Mouse (Mus musculus): ENCODE results near the gene Sf1. TPM values are rescaled to one million over a fixed set of nuclear protein-coding genes. Genes with fewer than 3 reads are reported as not detected.

The Sf1 gene
- polyA plus RNA-seq, 1 experiment from 2014 or later = 209 TPM

DNA sequence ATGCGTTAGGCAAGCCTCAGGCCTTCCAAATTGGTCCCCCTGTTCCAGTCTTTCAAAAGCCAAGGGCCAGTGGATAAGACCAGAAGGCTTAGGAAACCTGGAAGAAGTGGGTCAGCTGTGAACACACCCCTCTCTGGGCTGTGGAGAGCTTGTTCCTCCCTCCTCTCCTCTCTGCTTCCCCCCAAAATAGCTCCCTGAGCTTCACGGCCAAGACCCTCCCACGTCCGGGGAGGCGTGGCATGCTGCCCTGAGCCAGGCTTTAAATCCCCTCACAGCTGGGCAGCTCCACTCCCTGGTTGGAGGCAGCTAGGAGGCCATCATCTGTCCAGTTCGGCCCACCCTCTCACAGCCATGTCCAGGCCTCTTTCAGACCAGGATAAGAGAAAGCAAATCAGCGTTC is 20.6 kb downstream of the Sf1 start, which contains the start of gene Pygm:
Gene Pygm (plus strand): TSS at position 272 of the 400 bp plus-strand sequence.
- no peak within 1 kb of the TSS for H3K4me3 ChIP-seq (ENCODE audit: low read depth, low read length)
- DNase-seq (ENCODE audit: low spot score) (peak; percentile 52), ATAC-seq (ENCODE audit: insufficient number of reproducible peaks, low FRiP score, low TSS enrichment, low read depth) (no peak)
- no peak within 1 kb of the TSS for H3K27ac ChIP-seq (replicated peaks; ENCODE audit: low read depth, low read length)
- no peaks in the 10 kb centered on the region for H3K27me3 ChIP-seq (ENCODE audit: control insufficient read depth, insufficient read depth, low read length)
- H3K4me1 ChIP-seq (ENCODE audit: control insufficient read depth, insufficient read depth, low read length) = peaks cover 15% of the 10 kb centered on the region
- H3K36me3 ChIP-seq (ENCODE audit: control insufficient read depth, insufficient read depth, low read length) = no peaks in the 10 kb centered on the region
- H3K4me2 ChIP-seq (ENCODE audit: low read depth, severe bottlenecking) = no peak within 1 kb of the TSS
- no peaks in the 10 kb centered on the region for H3K9me3 ChIP-seq (ENCODE audit: control insufficient read depth, low read length)
- H3K9ac ChIP-seq (ENCODE audit: low read length) = peak within 1 kb of the TSS; percentile 22; the same call in 1 of the 2 replicates
- 21% methylated on average over 7 of the region's 7 CpGs for WGBS

DNA sequence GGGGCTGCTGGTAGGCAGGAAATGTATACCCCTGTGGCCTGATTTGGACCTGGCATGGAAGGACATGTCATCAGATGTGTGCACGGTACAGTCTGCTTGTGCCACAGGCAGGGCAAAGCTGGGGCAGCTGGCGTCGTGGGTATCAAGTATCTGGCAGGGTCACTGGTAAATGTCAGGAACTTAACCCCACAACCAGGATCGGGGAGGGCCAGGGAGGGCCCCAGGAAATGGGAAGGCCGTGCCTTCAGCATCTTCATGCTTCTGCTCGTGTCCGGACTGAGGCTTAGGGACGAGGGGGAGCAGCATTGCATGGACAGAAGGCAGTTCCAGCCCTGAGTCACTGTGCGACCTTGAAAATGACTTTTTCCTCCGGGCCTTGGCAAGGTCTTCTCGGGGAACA is 21.5 kb downstream of the Sf1 start:
- ATAC-seq (ENCODE audit: insufficient number of reproducible peaks, low FRiP score, low TSS enrichment, low read depth) (no peak), DNase-seq (ENCODE audit: low spot score) (no peak)
- Histone ChIP-seq H3K9ac (ENCODE audit: low read length) (no peak overlapping the region), H3K36me3 (ENCODE audit: control insufficient read depth, insufficient read depth, low read length) (no peaks in the 10 kb centered on the region), H3K9me3 (ENCODE audit: control insufficient read depth, low read length) (no peaks in the 10 kb centered on the region), H3K27me3 (ENCODE audit: control insufficient read depth, insufficient read depth, low read length) (no peaks in the 10 kb centered on the region), H3K4me1 (ENCODE audit: control insufficient read depth, insufficient read depth, low read length) (peaks cover 23% of the 10 kb centered on the region), H3K27ac (replicated peaks; ENCODE audit: low read depth, low read length) (no peak overlapping the region), H3K4me3 (ENCODE audit: low read depth, low read length) (no peak overlapping the region), H3K4me2 (ENCODE audit: low read depth, severe bottlenecking) (no peak overlapping the region)
- WGBS = 82% methylated on average over 11 of the region's 11 CpGs

DNA sequence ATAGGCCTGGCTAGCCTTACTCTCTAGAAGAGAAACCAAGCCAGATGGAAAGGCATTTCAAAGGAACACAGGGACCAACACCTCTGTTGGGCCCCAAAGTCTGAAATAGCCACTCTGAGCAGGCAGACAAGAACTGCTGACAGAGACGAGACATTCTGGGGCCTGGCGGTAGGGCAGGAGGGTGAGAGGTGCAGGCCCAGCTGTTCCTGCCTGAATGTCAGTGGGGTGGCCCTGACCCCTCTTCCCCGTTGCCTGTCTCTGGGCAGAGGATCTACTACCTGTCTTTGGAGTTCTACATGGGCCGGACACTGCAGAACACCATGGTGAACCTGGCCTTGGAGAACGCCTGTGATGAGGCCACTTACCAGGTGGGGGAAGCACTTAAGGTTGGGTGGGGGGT is 21.9 kb downstream of the Sf1 start:
- no peaks in the 10 kb centered on the region for H3K27me3 ChIP-seq (ENCODE audit: control insufficient read depth, insufficient read depth, low read length)
- H3K36me3 ChIP-seq (ENCODE audit: control insufficient read depth, insufficient read depth, low read length) = no peaks in the 10 kb centered on the region
- 80% methylated on average over 5 of the region's 5 CpGs for WGBS
- H3K9me3 ChIP-seq (ENCODE audit: control insufficient read depth, low read length) = no peaks in the 10 kb centered on the region
- no peak overlapping the region for H3K27ac ChIP-seq (replicated peaks; ENCODE audit: low read depth, low read length)
- DNase-seq (ENCODE audit: low spot score) (no peak), ATAC-seq (ENCODE audit: insufficient number of reproducible peaks, low FRiP score, low TSS enrichment, low read depth) (no peak)
- no peak overlapping the region for H3K4me3 ChIP-seq (ENCODE audit: low read depth, low read length)
- H3K4me1 ChIP-seq (ENCODE audit: control insufficient read depth, insufficient read depth, low read length) = peaks cover 23% of the 10 kb centered on the region
- no peak overlapping the region for H3K9ac ChIP-seq (ENCODE audit: low read length)
- H3K4me2 ChIP-seq (ENCODE audit: low read depth, severe bottlenecking) = no peak overlapping the region

GRCm38 (mm10) chr19:6385821-6386220 is 22.3 kb downstream of the Sf1 start:
- ATAC-seq (ENCODE audit: insufficient number of reproducible peaks, low FRiP score, low TSS enrichment, low read depth) = no peak
- no peak overlapping the region for H3K4me3 ChIP-seq (ENCODE audit: low read depth, low read length)
- 78% methylated on average over 7 of the region's 7 CpGs for WGBS

GRCm38 (mm10) chr19:6386234-6386633 is 22.7 kb downstream of the Sf1 start:
- ATAC-seq (ENCODE audit: insufficient number of reproducible peaks, low FRiP score, low TSS enrichment, low read depth) (no peak), DNase-seq (ENCODE audit: low spot score) (no peak)
- H3K4me2 ChIP-seq (ENCODE audit: low read depth, severe bottlenecking) = no peak overlapping the region
- no peaks in the 10 kb centered on the region for H3K9me3 ChIP-seq (ENCODE audit: control insufficient read depth, low read length)
- H3K4me3 ChIP-seq (ENCODE audit: low read depth, low read length) = no peak overlapping the region
- peaks cover 23% of the 10 kb centered on the region for H3K4me1 ChIP-seq (ENCODE audit: control insufficient read depth, insufficient read depth, low read length)
- no peaks in the 10 kb centered on the region for H3K36me3 ChIP-seq (ENCODE audit: control insufficient read depth, insufficient read depth, low read length)
- no peak overlapping the region for H3K27ac ChIP-seq (replicated peaks; ENCODE audit: low read depth, low read length)
- no peak overlapping the region for H3K9ac ChIP-seq (ENCODE audit: low read length)
- H3K27me3 ChIP-seq (ENCODE audit: control insufficient read depth, insufficient read depth, low read length) = no peaks in the 10 kb centered on the region
- 61% methylated on average over 9 of the region's 9 CpGs for WGBS

More at GRCm38 (mm10) chr19:6385821-6386220, 22.3 kb downstream of the Sf1 start:
- peaks cover 23% of the 10 kb centered on the region for H3K4me1 ChIP-seq (ENCODE audit: control insufficient read depth, insufficient read depth, low read length)
- H3K4me2 ChIP-seq (ENCODE audit: low read depth, severe bottlenecking) = no peak overlapping the region
- DNase-seq (ENCODE audit: low spot score) = no peak
- no peaks in the 10 kb centered on the region for H3K9me3 ChIP-seq (ENCODE audit: control insufficient read depth, low read length)
- H3K36me3 ChIP-seq (ENCODE audit: control insufficient read depth, insufficient read depth, low read length) = no peaks in the 10 kb centered on the region
- H3K9ac ChIP-seq (ENCODE audit: low read length) = no peak overlapping the region
- H3K27me3 ChIP-seq (ENCODE audit: control insufficient read depth, insufficient read depth, low read length) = no peaks in the 10 kb centered on the region
- H3K27ac ChIP-seq (replicated peaks; ENCODE audit: low read depth, low read length) = no peak overlapping the region

- no peaks in the 10 kb centered on the region for H3K9me3 ChIP-seq (ENCODE audit: control insufficient read depth, low read length)
- no peak overlapping the region for H3K4me3 ChIP-seq (ENCODE audit: low read depth, low read length)
- H3K9ac ChIP-seq (ENCODE audit: low read length) = no peak overlapping the region
- peaks cover 23% of the 10 kb centered on the region for H3K4me1 ChIP-seq (ENCODE audit: control insufficient read depth, insufficient read depth, low read length)
- H3K27me3 ChIP-seq (ENCODE audit: control insufficient read depth, insufficient read depth, low read length) = no peaks in the 10 kb centered on the region
- H3K27ac ChIP-seq (replicated peaks; ENCODE audit: low read depth, low read length) = no peak overlapping the region
- WGBS = 82% methylated on average over 13 of the region's 13 CpGs
- no peak overlapping the region for H3K4me2 ChIP-seq (ENCODE audit: low read depth, severe bottlenecking)
- ATAC-seq (ENCODE audit: insufficient number of reproducible peaks, low FRiP score, low TSS enrichment, low read depth) (no peak), DNase-seq (ENCODE audit: low spot score) (no peak)
- H3K36me3 ChIP-seq (ENCODE audit: control insufficient read depth, insufficient read depth, low read length) = no peaks in the 10 kb centered on the region
Measured at GRCm38 (mm10) chr19:6388006-6388405, 24.5 kb downstream of the Sf1 start.

GRCm38 (mm10) chr19:6389803-6390202 is 26.3 kb downstream of the Sf1 start:
- WGBS = 3% methylated on average over 16 of the region's 16 CpGs
- ATAC-seq (ENCODE audit: insufficient number of reproducible peaks, low FRiP score, low TSS enrichment, low read depth) = 0 out of 2 replicates have a peak, but pooled peaks have one; percentile 23
- H3K4me2 ChIP-seq (ENCODE audit: low read depth, severe bottlenecking) = peak overlapping the region; percentile 68
- peak overlapping the region; percentile 27 for H3K4me3 ChIP-seq (ENCODE audit: low read depth, low read length)
- H3K9me3 ChIP-seq (ENCODE audit: control insufficient read depth, low read length) = no peaks in the 10 kb centered on the region
- no peak overlapping the region; the same call in 1 of the 2 replicates for H3K9ac ChIP-seq (ENCODE audit: low read length)
- peaks cover 9% of the 10 kb centered on the region for H3K4me1 ChIP-seq (ENCODE audit: control insufficient read depth, insufficient read depth, low read length)
- no peak overlapping the region for H3K27ac ChIP-seq (replicated peaks; ENCODE audit: low read depth, low read length)
- no peaks in the 10 kb centered on the region for H3K36me3 ChIP-seq (ENCODE audit: control insufficient read depth, insufficient read depth, low read length)
- no peaks in the 10 kb centered on the region for H3K27me3 ChIP-seq (ENCODE audit: control insufficient read depth, insufficient read depth, low read length)
- DNase-seq (ENCODE audit: low spot score) = peak; percentile 63

DNA sequence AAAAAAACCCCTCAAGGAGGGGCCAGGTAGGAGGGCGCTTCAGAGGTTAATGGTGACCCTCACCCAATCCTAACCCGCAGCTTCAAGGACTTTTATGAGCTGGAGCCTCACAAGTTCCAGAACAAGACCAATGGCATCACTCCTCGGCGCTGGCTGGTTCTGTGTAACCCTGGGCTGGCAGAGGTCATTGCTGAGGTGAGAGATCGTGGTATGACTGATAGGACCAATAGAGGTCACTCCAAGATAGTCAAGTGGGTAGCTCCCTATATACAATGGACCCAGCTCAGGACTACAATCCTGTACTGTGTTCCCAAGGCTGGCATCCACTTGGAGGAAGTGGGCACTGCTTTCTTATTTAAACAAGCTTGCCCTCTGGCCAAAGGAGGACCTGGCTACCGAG is 26.8 kb downstream of the Sf1 start:
- Histone ChIP-seq H3K27ac (replicated peaks; ENCODE audit: low read depth, low read length) (no peak overlapping the region), H3K27me3 (ENCODE audit: control insufficient read depth, insufficient read depth, low read length) (no peaks in the 10 kb centered on the region), H3K4me3 (ENCODE audit: low read depth, low read length) (no peak overlapping the region), H3K9me3 (ENCODE audit: control insufficient read depth, low read length) (no peaks in the 10 kb centered on the region), H3K9ac (ENCODE audit: low read length) (no peak overlapping the region), H3K4me1 (ENCODE audit: control insufficient read depth, insufficient read depth, low read length) (peaks cover 9% of the 10 kb centered on the region), H3K4me2 (ENCODE audit: low read depth, severe bottlenecking) (no peak overlapping the region; the same call in 1 of the 2 replicates), H3K36me3 (ENCODE audit: control insufficient read depth, insufficient read depth, low read length) (no peaks in the 10 kb centered on the region)
- ATAC-seq (ENCODE audit: insufficient number of reproducible peaks, low FRiP score, low TSS enrichment, low read depth) = no peak
- no peak for DNase-seq (ENCODE audit: low spot score)
- WGBS = 53% methylated on average over 6 of the region's 6 CpGs

DNA sequence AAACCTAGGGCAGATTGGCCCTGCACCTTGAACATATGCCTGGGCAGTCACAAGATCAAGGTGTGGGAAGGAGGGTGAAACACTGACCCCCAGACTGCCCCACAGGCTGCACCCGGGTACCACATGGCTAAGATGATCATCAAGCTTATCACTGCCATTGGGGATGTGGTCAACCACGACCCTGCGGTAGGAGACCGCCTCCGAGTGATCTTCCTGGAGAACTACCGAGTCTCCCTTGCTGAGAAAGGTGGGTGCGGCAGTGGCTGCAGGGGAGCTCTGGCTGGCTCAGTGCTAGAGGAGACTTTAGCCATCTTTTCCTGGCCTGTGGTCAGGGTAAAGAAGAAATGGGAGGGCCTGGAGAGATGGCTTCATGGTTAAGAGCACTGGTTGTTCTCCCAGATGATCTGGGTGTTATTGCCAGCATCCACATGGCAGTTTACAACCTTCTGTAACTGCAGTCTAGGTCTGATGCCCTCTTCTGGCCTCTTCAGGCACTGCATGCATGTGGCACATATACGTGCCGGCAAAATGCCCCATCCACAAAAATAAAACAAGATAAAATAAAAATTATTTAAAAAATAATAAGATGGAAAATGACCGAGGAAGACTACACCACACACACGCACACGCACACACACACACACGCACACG is 29.4 kb downstream of the Sf1 start:
- no peaks in the 10 kb centered on the region for H3K9me3 ChIP-seq (ENCODE audit: control insufficient read depth, low read length)
- no peak for ATAC-seq (ENCODE audit: insufficient number of reproducible peaks, low FRiP score, low TSS enrichment, low read depth)
- H3K27me3 ChIP-seq (ENCODE audit: control insufficient read depth, insufficient read depth, low read length) = peaks cover 4% of the 10 kb centered on the region
- peaks cover 9% of the 10 kb centered on the region for H3K4me1 ChIP-seq (ENCODE audit: control insufficient read depth, insufficient read depth, low read length)
- no peak overlapping the region for H3K9ac ChIP-seq (ENCODE audit: low read length)
- no peak overlapping the region for H3K27ac ChIP-seq (replicated peaks; ENCODE audit: low read depth, low read length)
- no peak overlapping the region for H3K4me3 ChIP-seq (ENCODE audit: low read depth, low read length)
- H3K36me3 ChIP-seq (ENCODE audit: control insufficient read depth, insufficient read depth, low read length) = no peaks in the 10 kb centered on the region
- 92% methylated on average over 14 of the region's 14 CpGs for WGBS
- no peak for DNase-seq (ENCODE audit: low spot score)
- H3K4me2 ChIP-seq (ENCODE audit: low read depth, severe bottlenecking) = no peak overlapping the region

Data from limb, embryonic 11.5 days (tissue).